Mouse (Mus musculus) ES-Bruce4 (cell line): ENCODE results near the gene Atpaf2.

ENCODE experiments used
- CTCF ChIP-seq: IDR thresholded peaks from one replicate; pipeline ENCODE4 v1.8.1; 2011; ENCODE audit warnings: low read depth, low read length
- POLR2A ChIP-seq: IDR thresholded peaks from one replicate; pipeline ENCODE4 v1.8.1; 2011; ENCODE audit warnings: low read length; ENCODE audit not compliant: insufficient read depth

GRCm38 (mm10) chr11:60352559-60353411 lies 65.5 kb downstream of the Atpaf2 start, which contains the start of the genes Tom1l2 and Drc3:
- TF ChIP-seq POLR2A: no peak
- TF ChIP-seq CTCF: no peak
